Mouse (Mus musculus): ENCODE data around the gene Gatc.
A peak's percentile ranks its signal among the peaks of the same experiment; 100 is the strongest.
"Not testable (repeated sequence)": the region's sequence is repeated elsewhere in the genome, so short reads cannot be mapped to it uniquely, and the experiment has no call there.

The Gatc gene

GRCm38 (mm10) chr5:115340577-115341313 lies at the start of gene Gatc, which contains the start of gene Triap1:
Gene Gatc, minus strand, starts transcription at chr5:115341178.
Gene Triap1, plus strand, starts transcription at chr5:115341225.
- peak; percentile 89 for DNase-seq (ENCODE audit: low read depth, low spot score)

- DNase-seq (ENCODE audit: low read depth, low spot score) = not testable (repeated sequence)
These were observed 37.9 kb upstream of the Gatc start for GRCm38 (mm10) chr5:115378882-115379281.

- DNase-seq (ENCODE audit: low read depth, low spot score) = peak; percentile 23
These were observed 34.5 kb upstream of the Gatc start for GRCm38 (mm10) chr5:115375436-115375835.

- DNase-seq (ENCODE audit: low read depth, low spot score) = no peak
These were observed 33.3 kb upstream of the Gatc start for GRCm38 (mm10) chr5:115374204-115374820.

- DNase-seq (ENCODE audit: low read depth, low spot score) = no peak
These were observed 32.6 kb upstream of the Gatc start for GRCm38 (mm10) chr5:115373441-115374203.

GRCm38 (mm10) chr5:115371736-115372135 lies 30.8 kb upstream of the Gatc start:
- DNase-seq (ENCODE audit: low read depth, low spot score) = no peak

- DNase-seq (ENCODE audit: low read depth, low spot score) = no peak
These were observed 23.8 kb upstream of the Gatc start for GRCm38 (mm10) chr5:115364782-115365181.

- DNase-seq (ENCODE audit: low read depth, low spot score) = no peak
These were observed 22.1 kb upstream of the Gatc start for GRCm38 (mm10) chr5:115362819-115363714.

- DNase-seq (ENCODE audit: low read depth, low spot score) = no peak
These were observed 21.2 kb upstream of the Gatc start for GRCm38 (mm10) chr5:115362216-115362615.

GRCm38 (mm10) chr5:115359851-115360372 lies 18.9 kb upstream of the Gatc start:
- peak; percentile 14 for DNase-seq (ENCODE audit: low read depth, low spot score)

- DNase-seq (ENCODE audit: low read depth, low spot score) = peak; percentile 31
These were observed 18.5 kb upstream of the Gatc start for GRCm38 (mm10) chr5:115359438-115359837.

- peak; percentile 92 for DNase-seq (ENCODE audit: low read depth, low spot score)
These were observed 17.9 kb upstream of the Gatc start for GRCm38 (mm10) chr5:115358872-115359271.

- no peak for DNase-seq (ENCODE audit: low read depth, low spot score)
These were observed 14.1 kb upstream of the Gatc start for GRCm38 (mm10) chr5:115355070-115355469.

- peak; percentile 55 for DNase-seq (ENCODE audit: low read depth, low spot score)
These were observed 10.4 kb upstream of the Gatc start for GRCm38 (mm10) chr5:115351348-115351747.

- DNase-seq (ENCODE audit: low read depth, low spot score) = no peak
These were observed 8.2 kb upstream of the Gatc start for GRCm38 (mm10) chr5:115349225-115349555.

- peak; percentile 100 for DNase-seq (ENCODE audit: low read depth, low spot score)
These were observed 7.7 kb upstream of the Gatc start, which contains the start of gene Cox6a1 for GRCm38 (mm10) chr5:115348546-115349224. Gene Cox6a1, minus strand, starts transcription at chr5:115348981.

GRCm38 (mm10) chr5:115347564-115347963 lies 6.6 kb upstream of the Gatc start:
- peak; percentile 95 for DNase-seq (ENCODE audit: low read depth, low spot score)

- DNase-seq (ENCODE audit: low read depth, low spot score) = peak; percentile 38
These were observed 562 bp upstream of the Gatc start for GRCm38 (mm10) chr5:115341314-115342165.

GRCm38 (mm10) chr5:115340007-115340406 lies 971 bp downstream of the Gatc start:
- DNase-seq (ENCODE audit: low read depth, low spot score) = no peak

- DNase-seq (ENCODE audit: low read depth, low spot score) = no peak
These were observed 7.4 kb downstream of the Gatc start for GRCm38 (mm10) chr5:115333626-115334025.

Measured in 3T3-L1 (cell line).